Mouse (Mus musculus): ENCODE measurements around the gene Itgb3bp.

DNA sequence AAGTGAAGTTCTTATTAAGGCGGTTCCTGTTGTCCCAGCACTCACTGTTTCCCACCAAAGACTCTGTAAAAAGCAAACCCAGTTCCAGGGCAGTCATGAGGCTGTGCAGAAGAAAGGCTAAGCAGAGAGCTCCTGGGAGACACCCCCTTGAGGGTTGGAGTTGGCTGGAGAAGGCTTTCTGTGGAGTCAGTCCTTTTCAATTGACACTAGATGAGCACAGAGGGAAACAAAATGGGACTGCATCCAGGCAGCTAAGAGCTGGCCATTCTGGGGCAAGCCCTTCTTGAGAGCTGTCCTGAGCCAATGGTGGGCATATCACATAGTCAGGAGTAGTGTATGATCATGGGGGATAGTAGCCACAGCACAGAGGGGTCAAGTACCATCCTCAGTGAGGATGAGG lies 44.3 kb upstream of the Itgb3bp start:
- no peak for TF ChIP-seq CTCF (conservative IDR thresholded peaks at IDR 0.05; ENCODE audit: insufficient read depth, insufficient read length, low read depth, low read length)
- no peak for TF ChIP-seq POLR2A (IDR thresholded peaks at IDR 0.05; ENCODE audit: low read depth, low read length)
